Mouse (Mus musculus) liver, embryonic 14.5 days (tissue): ENCODE data around the gene Pwwp2b. TPM values are rescaled to one million over a fixed set of nuclear protein-coding genes. Genes with fewer than 3 reads are reported as not detected.

Experiments used
- ATAC-seq: fragments of 200-750 bp; cut with Nextera tagmentation; 2 replicates; pipeline ENCODE4 v1.8.0; 2017; ENCODE audit warnings: moderate number of reproducible peaks, mild to moderate bottlenecking, moderate library complexity; ENCODE audit not compliant: insufficient read depth
- DNase-seq, 3 experiments: peaks; one replicate each; pipeline ENCODE4 v3.0.0-alpha.2; 2012 to 2013; ENCODE audit warnings: low read depth in 3 of 3, low spot score in 3 of 3
- H3K27ac ChIP-seq: fragments of 300-500 bp; sonication (generic); 2 replicates; pipeline ENCODE4 v1.5.1; 2014; ENCODE audit warnings: moderate library complexity, mild to moderate bottlenecking, control low read depth, inconsistent platforms
- H3K27me3 ChIP-seq: fragments of 300-500 bp; sonication (generic); 2 replicates; pipeline ENCODE4 v1.6.1; 2014; ENCODE audit warnings: mild to moderate bottlenecking, low read length, moderate library complexity; ENCODE audit not compliant: control insufficient read depth, insufficient read depth
- H3K36me3 ChIP-seq: fragments of 300-500 bp; sonication (generic); replicated peaks from 2 replicates; pipeline ENCODE4 v1.6.1; 2014; ENCODE audit warnings: low read depth; ENCODE audit not compliant: control insufficient read depth, insufficient read depth
- H3K4me1 ChIP-seq, 2 experiments: fragments of 200-500 bp in 1 of 2; fragments of 300-500 bp in 1 of 2; sonication (generic) in 1 of 2; replicated peaks; 2 replicates each; pipeline ENCODE4 v1.6.1; 2012 to 2014; ENCODE audit warnings: antibody characterized with exemption in 1 of 2, inconsistent platforms in 1 of 2, low read length in 1 of 2; ENCODE audit not compliant: control insufficient read depth in 2 of 2, insufficient read depth in 2 of 2
- H3K4me2 ChIP-seq: fragments of 300-500 bp; sonication (generic); 2 replicates; pipeline ENCODE4 v1.6.1; 2014; ENCODE audit warnings: low read depth, mild to moderate bottlenecking, control low read depth, moderate library complexity
- H3K4me3 ChIP-seq, 2 experiments: fragments of 200-500 bp in 1 of 2; fragments of 300-500 bp in 1 of 2; sonication (generic) in 1 of 2; 2 replicates each; pipeline ENCODE4 v1.5.1; 2012 to 2014; ENCODE audit warnings: low read depth in 2 of 2, low read length in 2 of 2, mild to moderate bottlenecking in 2 of 2, control low read depth in 1 of 2, inconsistent platforms in 1 of 2, moderate library complexity in 1 of 2; ENCODE audit not compliant: insufficient read depth in 1 of 2
- H3K9ac ChIP-seq: fragments of 300-500 bp; sonication (generic); replicated peaks from 2 replicates; pipeline ENCODE4 v1.6.1; 2014; ENCODE audit warnings: mild to moderate bottlenecking, control low read depth, moderate library complexity
- H3K9me3 ChIP-seq: fragments of 300-500 bp; sonication (generic); 2 replicates; pipeline ENCODE4 v1.6.1; 2016; ENCODE audit warnings: low read length, mixed read lengths; ENCODE audit not compliant: control insufficient read depth
- CTCF ChIP-seq: IDR thresholded peaks from 2 replicates; pipeline ENCODE4 v1.5.1; 2016; ENCODE audit warnings: antibody characterized with exemption, low read depth, control low read depth
- EP300 ChIP-seq: IDR thresholded peaks from 2 replicates; pipeline ENCODE4 v1.6.1; 2016; ENCODE audit warnings: antibody characterized with exemption, low read depth
- WGBS: fragments of 180-500 bp; shearing (Covaris S2); extraction: QIAGEN DNeasy Blood & Tissue Kit; methylation state at CpG from one replicate; pipeline ENCODE4 v1.1.7; 2014; ENCODE audit not compliant: insufficient replicate concordance; 5-methylcytosine and 5-hydroxymethylcytosine counted together
- polyA plus RNA-seq, 2 experiments: library from polyadenylated mRNA; depleted of rRNA in 1 of 2; stranded (reverse) in 1 of 2; unstranded in 1 of 2; fragments of >200 nt; fragmentation: Nextera tagmentation in 1 of 2; extraction: Ambion mirVana in 1 of 2; gene quantifications; 2 replicates each; pipeline versions ENCODE4 v1.2.1 to v1.2.3; 2012 to 2014

The Pwwp2b gene
- polyA plus RNA-seq, 2 experiments: 1.0 to 1.3 TPM

DNA sequence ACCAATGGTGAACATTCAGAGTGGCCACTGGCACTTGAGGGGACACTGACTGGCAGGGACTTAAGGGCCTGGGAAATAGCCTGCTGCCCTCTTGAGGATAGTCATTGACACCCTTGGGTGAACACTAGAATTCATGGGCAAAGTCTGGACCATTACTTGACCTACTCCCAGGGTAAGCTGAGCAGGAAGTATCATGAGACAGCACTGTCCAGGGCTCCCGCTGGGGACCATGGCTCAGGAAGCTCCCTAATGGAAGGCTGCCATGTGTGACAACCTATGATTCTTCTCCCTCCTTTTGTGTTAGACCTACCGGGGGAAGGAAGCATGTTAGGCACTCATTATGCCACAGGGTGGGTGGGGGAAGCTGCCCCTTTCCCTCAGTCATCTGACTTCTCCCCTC, 58.8 kb downstream of the Pwwp2b start:
- Histone ChIP-seq H3K9ac (no peak overlapping the region), H3K4me1 (no peaks in the 10 kb centered on the region), H3K36me3 (no peaks in the 10 kb centered on the region), H3K4me3 (no peak overlapping the region), H3K9me3 (no peaks in the 10 kb centered on the region), H3K27ac (no peak overlapping the region), H3K27me3 (no peaks in the 10 kb centered on the region), H3K4me2 (no peak overlapping the region)
- ATAC-seq (no peak), DNase-seq (no peak)
- no peak for TF ChIP-seq EP300
- TF ChIP-seq CTCF: no peak
- 27% methylated on average over 2 of the region's 2 CpGs for WGBS

DNA sequence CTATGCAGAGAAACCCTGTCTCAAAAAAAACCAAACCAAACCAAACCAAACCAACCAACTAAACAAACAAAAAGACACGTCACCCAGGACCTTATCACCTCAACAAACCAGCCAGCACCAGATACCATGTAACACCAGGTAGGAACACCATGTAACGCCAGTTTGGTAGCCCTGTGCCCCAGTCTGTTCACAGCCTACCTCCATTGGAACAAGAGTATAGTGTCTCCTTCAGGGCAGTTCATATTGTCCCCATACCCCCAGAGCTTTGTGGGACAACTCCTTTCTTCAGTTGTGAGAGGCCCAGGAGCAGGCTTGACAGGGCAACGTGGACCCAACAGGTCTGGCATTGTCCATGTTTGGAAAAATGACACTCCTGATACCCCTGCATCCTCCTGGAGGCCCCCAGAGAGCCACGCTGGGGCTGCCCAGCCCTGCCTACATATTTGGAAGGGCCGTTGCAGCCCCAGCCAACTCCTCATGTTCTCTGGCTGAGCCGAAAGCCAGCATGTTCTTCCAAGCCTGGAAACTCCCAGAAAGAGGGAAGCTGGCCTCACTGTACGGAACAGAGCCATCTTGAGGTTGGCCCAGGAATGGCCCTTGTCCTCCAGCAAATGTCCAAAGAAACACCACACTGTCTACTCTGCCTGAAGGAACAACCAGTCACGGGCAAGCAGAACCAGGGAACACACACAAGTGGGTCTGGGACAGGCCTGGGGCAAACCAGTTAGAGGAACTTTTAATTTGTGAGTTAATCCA, 60.0 kb downstream of the Pwwp2b start:
- no peaks in the 10 kb centered on the region for H3K36me3 ChIP-seq
- DNase-seq (no peak), ATAC-seq (no peak)
- WGBS: 54% methylated on average over 8 of the region's 8 CpGs
- H3K4me1 ChIP-seq: no peaks in the 10 kb centered on the region
- H3K27ac ChIP-seq: no peak overlapping the region
- H3K4me2 ChIP-seq: no peak overlapping the region
- H3K9me3 ChIP-seq: no peaks in the 10 kb centered on the region
- H3K4me3 ChIP-seq: no peak overlapping the region
- H3K9ac ChIP-seq: no peak overlapping the region
- no peaks in the 10 kb centered on the region for H3K27me3 ChIP-seq
- no peak for TF ChIP-seq CTCF
- no peak for TF ChIP-seq EP300

DNA sequence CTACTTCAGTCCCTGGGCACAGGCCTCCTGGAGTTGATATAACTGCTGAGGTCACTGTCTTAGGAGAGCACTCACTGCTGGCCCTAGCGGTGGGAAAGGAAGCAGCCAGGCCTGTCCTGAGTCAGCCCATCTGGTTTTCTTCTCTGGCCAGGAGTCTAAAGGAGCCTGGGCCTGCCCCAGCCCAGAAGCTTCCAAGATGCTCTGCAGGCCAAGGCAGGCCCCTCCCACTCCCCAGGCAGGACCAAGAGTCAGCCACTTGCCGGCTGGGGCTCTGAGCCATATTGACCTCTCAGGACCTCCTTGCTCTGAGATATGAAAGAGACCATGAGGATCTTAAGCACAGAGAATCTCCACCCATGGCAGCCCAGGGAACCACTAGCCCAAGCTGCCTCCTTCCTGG, 60.8 kb downstream of the Pwwp2b start:
- Histone ChIP-seq H3K27ac (no peak overlapping the region), H3K36me3 (no peaks in the 10 kb centered on the region), H3K4me1 (no peaks in the 10 kb centered on the region), H3K4me2 (no peak overlapping the region), H3K9me3 (no peaks in the 10 kb centered on the region), H3K9ac (no peak overlapping the region), H3K4me3 (no peak overlapping the region), H3K27me3 (no peaks in the 10 kb centered on the region)
- ATAC-seq (no peak), DNase-seq (no peak)
- 43% methylated on average over 2 of the region's 2 CpGs for WGBS
- no peak for TF ChIP-seq CTCF
- no peak for TF ChIP-seq EP300

DNA sequence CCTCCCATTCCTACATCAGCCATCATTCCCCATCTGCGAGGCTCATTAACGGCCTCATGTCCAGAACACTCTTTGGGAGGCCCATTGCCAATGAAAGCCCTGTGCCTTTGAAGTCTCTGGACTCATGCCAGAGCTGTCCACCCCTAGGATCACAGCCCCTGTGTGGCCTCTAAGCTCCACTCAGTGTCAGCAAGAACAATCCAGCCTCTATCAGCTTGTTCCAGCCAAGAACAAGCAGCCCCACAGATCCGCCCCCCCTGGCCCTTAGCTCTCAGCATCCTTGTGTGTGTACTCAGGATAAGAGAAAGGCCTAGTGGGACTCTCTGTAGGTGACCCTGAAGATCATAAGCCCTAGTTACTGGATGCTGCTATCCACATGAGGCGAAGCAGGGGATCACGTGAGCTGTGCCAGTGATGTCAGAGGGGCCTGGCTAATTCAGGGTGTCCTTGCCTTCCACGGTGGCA, 62.2 kb downstream of the Pwwp2b start:
- TF ChIP-seq EP300: no peak
- TF ChIP-seq CTCF: no peak
- ATAC-seq: no peak

DNA sequence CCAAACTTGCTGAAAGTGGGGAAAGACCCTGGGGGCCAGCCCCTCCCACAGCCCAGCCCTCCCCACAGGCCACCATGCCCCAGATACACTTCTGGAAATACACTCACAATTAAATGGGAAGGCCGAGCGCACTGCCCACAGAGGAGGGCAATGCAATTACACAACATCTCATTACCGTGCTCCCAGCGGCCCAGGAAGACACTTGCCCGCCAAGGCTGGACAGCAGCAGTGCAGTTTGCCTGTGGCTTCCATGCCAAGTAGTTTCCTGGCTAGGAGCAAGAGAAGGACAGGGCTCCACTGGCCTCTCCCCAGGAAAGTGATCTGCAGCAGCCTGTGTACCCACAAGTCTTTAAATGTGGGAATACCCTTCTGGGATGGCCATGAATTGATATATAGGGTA, 64.4 kb downstream of the Pwwp2b start:
- DNase-seq (no peak), ATAC-seq (no peak)
- no peaks in the 10 kb centered on the region for H3K36me3 ChIP-seq
- no peaks in the 10 kb centered on the region for H3K9me3 ChIP-seq
- TF ChIP-seq EP300 (no peak), CTCF (no peak)
- no peaks in the 10 kb centered on the region for H3K4me1 ChIP-seq
- no peak overlapping the region for H3K4me2 ChIP-seq
- WGBS: 59% methylated on average over 5 of the region's 5 CpGs
- H3K27me3 ChIP-seq: no peaks in the 10 kb centered on the region
- no peak overlapping the region for H3K4me3 ChIP-seq
- no peak overlapping the region for H3K9ac ChIP-seq
- no peak overlapping the region for H3K27ac ChIP-seq

More for the DNA sequence above, 62.2 kb downstream of the Pwwp2b start:
- Histone ChIP-seq H3K27me3 (no peaks in the 10 kb centered on the region), H3K27ac (no peak overlapping the region), H3K9me3 (no peaks in the 10 kb centered on the region), H3K4me2 (no peak overlapping the region), H3K4me3 (no peak overlapping the region), H3K36me3 (no peaks in the 10 kb centered on the region), H3K9ac (no peak overlapping the region), H3K4me1 (no peaks in the 10 kb centered on the region)
- WGBS: 60% methylated on average over 6 of the region's 6 CpGs
- DNase-seq: no peak
